Mouse (Mus musculus) stomach, embryonic 15.5 days (tissue): Measurements from ENCODE around the gene Afg3l1. TPM values are rescaled to one million over a fixed set of nuclear protein-coding genes. Genes with fewer than 3 reads are reported as not detected.
A peak's percentile ranks its signal among the peaks of the same experiment; 100 is the strongest.
"Not testable (repeated sequence)": the region's sequence is repeated elsewhere in the genome, so short reads cannot be mapped to it uniquely, and the experiment has no call there.

Experiments
- ATAC-seq: fragments of 200-750 bp; cut with Nextera tagmentation; 2 replicates; pipeline ENCODE4 v1.8.0; 2017; ENCODE audit warnings: low read depth, moderate number of reproducible peaks, moderate TSS enrichment; ENCODE audit not compliant: insufficient read depth, low FRiP score
- H3K27ac ChIP-seq: fragments of 300-500 bp; sonication (generic); 2 replicates; pipeline ENCODE4 v1.5.1; 2015; ENCODE audit warnings: mild to moderate bottlenecking, inconsistent platforms
- H3K27me3 ChIP-seq: fragments of 300-500 bp; sonication (generic); replicated peaks from 2 replicates; pipeline ENCODE4 v1.6.1; 2015; ENCODE audit warnings: inconsistent platforms
- H3K36me3 ChIP-seq: fragments of 300-500 bp; sonication (generic); 2 replicates; pipeline ENCODE4 v1.6.1; 2015; ENCODE audit warnings: inconsistent platforms
- H3K4me1 ChIP-seq: fragments of 300-500 bp; sonication (generic); 2 replicates; pipeline ENCODE4 v1.6.1; 2015; ENCODE audit warnings: inconsistent platforms
- H3K4me2 ChIP-seq: fragments of 300-500 bp; sonication (generic); 2 replicates; pipeline ENCODE4 v1.6.1; 2015; ENCODE audit warnings: mild to moderate bottlenecking, inconsistent platforms
- H3K4me3 ChIP-seq: fragments of 300-500 bp; sonication (generic); replicated peaks from 2 replicates; pipeline ENCODE4 v1.5.1; 2015; ENCODE audit warnings: inconsistent platforms
- H3K9ac ChIP-seq: fragments of 300-500 bp; sonication (generic); 2 replicates; pipeline ENCODE4 v1.6.1; 2015; ENCODE audit warnings: inconsistent platforms
- H3K9me3 ChIP-seq: fragments of 300-500 bp; sonication (generic); 2 replicates; pipeline ENCODE4 v1.6.1; 2016; ENCODE audit warnings: inconsistent platforms
- WGBS: fragments of 180-500 bp; shearing (Covaris S2); methylation state at CpG from one replicate; pipeline ENCODE4 v1.1.7; 2015; 5-methylcytosine and 5-hydroxymethylcytosine counted together
- polyA plus RNA-seq: library from polyadenylated mRNA; unstranded; fragments of >200 nt; fragmentation: Nextera tagmentation; extraction: Ambion mirVana; gene quantifications from 2 replicates; pipeline ENCODE4 v1.2.1, GENCODE M21; 2015

Gene Afg3l1
- polyA plus RNA-seq, 1 experiment from 2014 or later: 46.8 TPM

DNA sequence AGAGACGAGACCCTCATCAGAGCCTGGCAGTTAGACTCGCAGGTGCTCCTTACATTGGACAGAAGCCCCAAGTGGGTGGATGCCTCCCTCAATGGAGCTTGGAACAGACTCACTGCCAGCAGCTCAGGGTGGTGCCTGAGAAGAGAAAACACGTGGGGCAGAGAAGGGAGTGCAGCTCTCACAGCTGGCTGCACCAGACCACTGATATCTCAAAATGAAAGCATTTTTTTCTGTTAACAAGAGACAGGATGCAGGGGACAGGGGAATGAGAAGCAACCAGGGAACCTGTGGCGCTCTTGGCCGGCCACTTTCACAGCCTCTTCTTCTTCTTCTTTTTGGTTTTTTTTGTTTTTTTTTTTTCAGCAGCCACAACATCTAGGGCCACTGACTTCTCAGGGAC, 3.2 kb upstream of the Afg3l1 start:
- WGBS: 62% methylated on average over 5 of the region's 5 CpGs

DNA sequence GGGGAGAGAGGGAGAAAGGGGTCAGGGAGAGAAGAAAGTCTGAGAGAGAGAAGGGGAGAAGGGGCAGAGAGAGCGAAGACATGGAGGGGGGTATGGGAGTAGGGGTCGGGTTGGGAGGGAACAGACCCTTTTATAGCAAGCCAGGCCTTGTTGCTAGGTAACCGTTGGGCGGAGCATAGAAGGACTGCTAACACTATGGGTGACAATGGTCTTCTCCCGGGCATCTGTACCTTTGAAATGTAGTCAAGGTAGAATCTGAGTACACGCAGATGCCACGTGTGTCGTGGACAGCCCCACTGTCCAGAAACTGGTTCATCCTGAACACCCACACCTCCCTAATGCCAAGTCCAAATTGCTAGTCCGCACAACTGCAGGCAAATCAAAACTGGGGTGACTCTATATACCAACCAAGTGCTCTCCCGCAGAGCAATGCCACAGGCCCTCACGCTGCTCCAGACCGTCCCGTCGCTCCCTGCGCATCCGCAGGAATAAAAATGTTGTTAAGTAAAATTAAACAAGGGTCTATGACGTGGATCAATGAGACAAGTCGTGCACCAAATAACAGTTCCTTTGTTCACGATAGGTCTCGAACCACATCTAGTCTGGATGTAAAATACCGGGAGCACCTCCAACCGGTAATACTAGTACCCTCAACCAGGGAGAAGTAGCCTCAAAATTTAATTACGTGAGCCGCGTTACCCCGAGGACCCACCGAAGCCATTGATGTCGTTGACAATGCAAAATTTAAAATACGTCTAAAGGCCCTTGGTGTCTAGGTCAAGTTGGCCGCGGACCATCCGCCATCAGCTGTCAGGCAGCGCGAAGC, 579 bp upstream of the Afg3l1 start:
- peaks cover 11% of the 10 kb centered on the region; the same call in 1 of the 2 replicates for H3K36me3 ChIP-seq
- ATAC-seq: 0 out of 2 replicates have a peak, but pooled peaks have one; percentile 14
- no peaks in the 10 kb centered on the region for H3K27me3 ChIP-seq
- peak overlapping the region; percentile 82 for H3K4me3 ChIP-seq
- H3K27ac ChIP-seq: peak overlapping the region; percentile 96; the same call in 1 of the 2 replicates
- H3K4me2 ChIP-seq: peak overlapping the region; percentile 83
- peak overlapping the region; percentile 35; the same call in 1 of the 2 replicates for H3K9ac ChIP-seq
- peaks cover 15% of the 10 kb centered on the region for H3K4me1 ChIP-seq
- no peaks in the 10 kb centered on the region for H3K9me3 ChIP-seq
- WGBS: 8% methylated on average over 33 of the region's 34 CpGs

More for the DNA sequence above, 3.2 kb upstream of the Afg3l1 start:
- ATAC-seq, H3K9ac ChIP-seq, H3K36me3 ChIP-seq, H3K4me3 ChIP-seq, H3K27ac ChIP-seq, H3K27me3 ChIP-seq, H3K4me2 ChIP-seq, H3K9me3 ChIP-seq: not testable (repeated sequence)
- H3K4me1 ChIP-seq: peaks cover 15% of the 10 kb centered on the region

DNA sequence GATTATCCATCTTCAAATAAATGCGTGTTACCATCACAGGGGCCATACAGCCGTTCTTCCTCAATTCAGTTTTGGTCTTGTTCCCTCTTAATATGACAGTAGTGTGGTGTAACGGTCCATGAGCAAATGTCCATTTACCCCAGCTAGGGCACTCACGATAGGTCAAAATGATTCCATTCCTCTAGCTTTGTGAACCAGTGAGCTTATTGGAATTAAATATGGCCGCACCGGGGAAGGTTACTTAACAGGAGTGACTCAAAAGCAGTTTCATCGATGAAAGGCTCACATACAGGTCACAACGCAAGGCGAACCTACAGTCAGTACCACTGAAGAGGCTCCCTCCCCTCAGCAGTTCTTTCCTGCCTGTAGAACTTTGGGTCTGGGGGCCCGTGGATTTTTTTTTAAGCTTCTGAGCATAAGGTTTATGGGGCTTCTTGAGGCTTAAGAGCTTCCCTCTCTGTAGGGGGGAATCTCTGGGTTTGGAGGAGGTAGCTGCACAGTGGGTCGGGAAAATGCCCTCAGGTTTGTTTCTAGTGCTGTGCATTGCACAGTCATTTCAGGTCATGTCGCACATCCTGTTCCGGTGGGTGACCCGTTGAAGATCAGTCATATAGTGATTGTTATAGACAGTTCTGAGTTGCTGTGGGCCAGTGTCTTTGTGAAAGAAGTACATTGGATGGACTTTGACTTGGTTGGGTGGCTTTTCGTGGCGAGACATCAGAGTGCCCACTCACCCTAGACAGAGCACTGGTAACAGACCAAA, 934 bp downstream of the Afg3l1 start:
- H3K4me3 ChIP-seq: peak overlapping the region; percentile 82
- ATAC-seq: no peak

DNA sequence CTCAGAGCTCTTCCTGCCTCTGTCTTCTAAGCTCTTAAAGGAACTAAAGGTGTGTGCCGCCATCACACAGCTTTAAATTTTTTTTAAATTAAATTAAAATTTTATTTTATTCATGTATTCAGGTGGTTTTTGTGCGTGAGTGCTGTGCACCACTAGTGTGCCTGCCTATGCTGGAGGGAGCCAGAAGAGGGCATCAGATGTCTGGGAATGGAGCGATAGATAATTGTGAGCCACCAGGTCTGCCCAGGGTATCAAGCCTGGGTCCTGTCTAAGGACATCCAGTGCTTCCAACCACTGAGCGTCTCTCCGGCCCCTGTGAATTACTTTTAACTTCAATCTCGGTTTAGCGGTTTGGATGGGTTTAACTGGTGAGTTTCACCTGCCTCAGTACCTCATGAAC, 4.9 kb downstream of the Afg3l1 start:
- no peaks in the 10 kb centered on the region for H3K27me3 ChIP-seq
- no peak for ATAC-seq
- H3K9ac ChIP-seq: no peak overlapping the region
- H3K36me3 ChIP-seq: peaks cover 46% of the 10 kb centered on the region
- no peak overlapping the region for H3K27ac ChIP-seq
- no peak overlapping the region for H3K4me3 ChIP-seq
- H3K4me1 ChIP-seq: peaks cover 10% of the 10 kb centered on the region; the same call in 1 of the 2 replicates
- H3K4me2 ChIP-seq: no peak overlapping the region
- no peaks in the 10 kb centered on the region for H3K9me3 ChIP-seq
- WGBS: 86% methylated on average over 7 of the region's 7 CpGs

More for the DNA sequence above, 934 bp downstream of the Afg3l1 start:
- Histone ChIP-seq H3K4me1 (peaks cover 15% of the 10 kb centered on the region), H3K27ac (peak overlapping the region; percentile 96; the same call in 1 of the 2 replicates), H3K27me3 (no peaks in the 10 kb centered on the region), H3K4me2 (peak overlapping the region; percentile 83), H3K9ac (peak overlapping the region; percentile 67), H3K9me3 (no peaks in the 10 kb centered on the region), H3K36me3 (peaks cover 17% of the 10 kb centered on the region)
- 36% methylated on average over 16 of the region's 16 CpGs for WGBS

DNA sequence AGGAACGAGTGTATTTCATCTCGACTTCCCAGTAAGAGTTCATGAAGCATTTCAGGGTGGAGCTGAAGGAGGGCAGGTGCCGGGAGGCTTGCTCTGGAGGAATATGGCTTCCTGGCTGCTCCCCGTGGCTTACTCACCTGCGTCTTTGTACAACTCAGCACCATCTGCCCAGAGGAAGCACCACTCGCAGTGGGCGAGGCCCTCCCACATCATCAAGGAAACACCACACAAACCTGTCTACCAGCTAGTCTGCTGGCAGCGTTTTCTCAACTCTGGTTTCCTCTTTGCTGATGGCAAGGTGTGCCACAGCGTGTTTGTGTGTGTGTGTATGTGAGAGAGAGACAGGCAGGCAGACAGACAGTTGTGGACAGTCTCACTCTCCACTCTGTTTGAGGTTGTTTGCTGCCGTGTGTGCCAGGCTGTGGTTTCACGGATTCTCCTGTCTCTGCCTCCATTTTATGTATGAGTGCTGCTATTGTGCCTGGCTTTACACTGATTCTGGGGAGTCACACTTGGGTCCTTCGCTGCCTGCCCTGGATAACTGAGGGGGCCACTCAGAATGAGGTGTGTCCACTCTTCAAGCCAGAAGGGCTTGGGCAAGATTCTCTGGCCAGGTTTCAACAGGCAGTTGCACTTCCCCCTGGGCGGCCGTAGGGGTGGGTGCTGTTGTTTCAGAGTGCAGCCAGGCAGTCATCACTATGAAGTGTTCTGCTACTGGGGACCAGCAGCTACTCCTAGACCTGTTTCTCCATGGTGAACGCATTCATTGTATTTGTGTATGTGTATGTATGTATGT, 13.8 kb downstream of the Afg3l1 start:
- no peak overlapping the region for H3K4me3 ChIP-seq
- H3K4me2 ChIP-seq: no peak overlapping the region
- peaks cover 77% of the 10 kb centered on the region for H3K36me3 ChIP-seq
- H3K4me1 ChIP-seq: no peaks in the 10 kb centered on the region
- no peak overlapping the region for H3K27ac ChIP-seq
- no peaks in the 10 kb centered on the region for H3K27me3 ChIP-seq
- WGBS: 88% methylated on average over 15 of the region's 15 CpGs
- H3K9me3 ChIP-seq: no peaks in the 10 kb centered on the region
- H3K9ac ChIP-seq: no peak overlapping the region
- ATAC-seq: no peak

DNA sequence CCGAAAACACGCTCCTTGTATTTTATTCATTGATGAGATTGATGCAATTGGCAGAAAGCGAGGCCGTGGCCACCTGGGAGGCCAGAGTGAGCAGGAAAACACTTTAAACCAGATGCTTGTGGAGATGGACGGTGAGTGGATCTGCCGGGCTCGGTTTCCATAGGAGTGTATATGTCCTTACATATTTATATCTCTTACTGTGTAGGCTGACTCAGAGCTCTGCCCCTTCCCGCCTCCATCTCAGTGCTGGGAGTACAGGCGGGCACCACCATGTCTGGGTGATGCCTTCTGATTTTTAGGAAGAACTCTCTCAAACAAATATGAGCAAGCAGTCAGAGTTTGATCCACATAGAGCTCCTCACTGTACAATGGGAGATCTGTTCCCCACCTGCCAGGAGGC, 15.2 kb downstream of the Afg3l1 start:
- no peak overlapping the region for H3K9ac ChIP-seq
- H3K36me3 ChIP-seq: peaks cover 73% of the 10 kb centered on the region
- no peak overlapping the region for H3K4me3 ChIP-seq
- H3K27me3 ChIP-seq: no peaks in the 10 kb centered on the region
- H3K9me3 ChIP-seq: no peaks in the 10 kb centered on the region
- H3K4me1 ChIP-seq: no peaks in the 10 kb centered on the region
- no peak overlapping the region for H3K4me2 ChIP-seq
- 97% methylated on average over 9 of the region's 9 CpGs for WGBS
- ATAC-seq: no peak
- H3K27ac ChIP-seq: no peak overlapping the region

DNA sequence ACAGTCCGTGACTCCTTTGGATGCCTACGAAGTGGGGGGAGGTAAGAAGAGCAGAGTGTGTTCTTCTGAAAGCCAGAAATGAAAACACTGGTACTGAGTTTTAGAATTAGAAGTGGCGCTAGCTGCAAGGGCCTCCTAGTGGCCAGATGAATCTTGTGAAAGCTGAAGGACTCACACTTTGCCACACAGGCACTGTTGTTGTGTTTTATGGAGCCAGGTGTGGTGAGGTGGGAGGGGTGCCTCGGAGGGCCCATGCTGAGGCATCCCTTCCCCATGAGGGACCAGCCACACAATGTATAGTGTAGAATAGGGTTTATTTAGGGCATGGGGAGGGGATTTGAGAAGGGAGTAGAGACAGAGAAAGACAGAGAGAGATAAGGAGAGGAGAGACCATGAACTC, 20.0 kb downstream of the Afg3l1 start:
- Histone ChIP-seq H3K4me1 (no peaks in the 10 kb centered on the region), H3K36me3 (peaks cover 76% of the 10 kb centered on the region), H3K9me3 (no peaks in the 10 kb centered on the region), H3K27ac (no peak overlapping the region), H3K4me2 (no peak overlapping the region), H3K9ac (no peak overlapping the region), H3K27me3 (no peaks in the 10 kb centered on the region), H3K4me3 (no peak overlapping the region)
- WGBS: 85% methylated on average over 4 of the region's 4 CpGs
- no peak for ATAC-seq

DNA sequence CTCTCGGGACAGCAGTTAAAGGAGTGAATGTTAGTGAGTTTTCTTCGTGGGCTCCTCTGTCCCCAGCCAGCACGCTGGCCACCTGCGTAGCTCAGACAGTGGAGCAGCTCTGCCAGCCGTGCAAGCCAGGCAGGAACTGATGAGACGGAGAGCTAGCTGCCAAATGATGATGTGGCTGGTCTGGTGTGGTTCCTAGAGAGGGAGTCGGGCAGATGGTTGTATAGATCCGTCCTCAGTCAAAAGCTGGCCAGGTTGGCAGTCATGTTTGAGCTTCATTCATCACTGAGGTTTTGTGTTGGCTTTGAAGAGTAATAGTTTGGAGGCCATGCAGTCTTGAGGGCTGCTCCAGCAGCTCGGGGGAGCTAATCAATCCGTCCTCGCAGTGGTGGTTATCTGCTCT, 21.3 kb downstream of the Afg3l1 start:
- Histone ChIP-seq H3K9me3 (no peaks in the 10 kb centered on the region), H3K36me3 (peaks cover 76% of the 10 kb centered on the region), H3K9ac (no peak overlapping the region), H3K4me1 (no peaks in the 10 kb centered on the region), H3K27me3 (no peaks in the 10 kb centered on the region), H3K4me2 (no peak overlapping the region), H3K27ac (no peak overlapping the region), H3K4me3 (no peak overlapping the region)
- 85% methylated on average over 11 of the region's 11 CpGs for WGBS
- ATAC-seq: no peak

DNA sequence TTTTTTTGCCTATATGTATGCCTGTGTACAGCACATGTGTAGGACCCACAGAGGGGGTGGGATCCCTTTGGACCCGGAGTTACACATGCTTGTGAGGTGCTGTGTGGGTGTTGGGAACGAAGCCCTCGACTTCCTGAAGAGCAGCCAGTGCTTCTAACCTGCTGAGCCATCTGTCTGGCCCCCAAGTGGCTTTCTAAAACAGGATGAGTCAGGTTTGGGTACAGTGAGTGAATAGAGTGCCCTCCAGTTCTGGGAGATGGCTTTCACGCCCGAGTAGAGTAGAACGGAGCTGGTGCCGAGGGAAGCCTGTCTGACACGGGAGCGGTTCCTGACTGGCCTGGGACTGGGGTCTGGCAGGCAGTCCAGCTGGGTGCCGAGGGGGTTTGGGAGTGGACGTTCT, 21.9 kb downstream of the Afg3l1 start:
- 90% methylated on average over 11 of the region's 11 CpGs for WGBS
- Histone ChIP-seq H3K9ac (no peak overlapping the region), H3K4me1 (no peaks in the 10 kb centered on the region), H3K9me3 (no peaks in the 10 kb centered on the region), H3K27me3 (no peaks in the 10 kb centered on the region), H3K4me2 (no peak overlapping the region), H3K27ac (no peak overlapping the region), H3K4me3 (no peak overlapping the region), H3K36me3 (peaks cover 75% of the 10 kb centered on the region)
- no peak for ATAC-seq

DNA sequence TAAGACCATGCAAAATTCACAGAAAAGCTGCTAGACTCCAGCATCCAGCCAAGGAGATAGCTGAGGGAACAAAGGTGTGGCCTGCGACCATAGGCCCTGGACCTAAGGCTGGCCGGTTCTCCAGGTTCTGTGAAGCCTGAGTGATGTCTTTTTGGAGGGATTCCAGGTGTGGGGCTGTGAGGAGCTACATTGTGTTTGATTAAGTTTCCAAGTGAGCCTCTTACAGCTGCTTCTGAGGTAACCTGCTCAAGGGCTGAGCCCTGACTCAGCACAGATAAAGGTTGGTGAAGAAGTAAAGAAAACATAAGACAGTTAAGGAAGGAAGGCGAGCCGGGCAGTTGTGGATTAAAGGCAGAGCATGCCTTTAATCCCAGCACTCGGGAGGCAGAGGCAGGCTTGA, 24.5 kb downstream of the Afg3l1 start:
- Histone ChIP-seq H3K27ac (no peak overlapping the region), H3K36me3 (peaks cover 66% of the 10 kb centered on the region), H3K4me2 (no peak overlapping the region), H3K9ac (no peak overlapping the region), H3K27me3 (no peaks in the 10 kb centered on the region), H3K4me3 (no peak overlapping the region), H3K4me1 (no peaks in the 10 kb centered on the region), H3K9me3 (no peaks in the 10 kb centered on the region)
- 94% methylated on average over 5 of the region's 5 CpGs for WGBS
- no peak for ATAC-seq

DNA sequence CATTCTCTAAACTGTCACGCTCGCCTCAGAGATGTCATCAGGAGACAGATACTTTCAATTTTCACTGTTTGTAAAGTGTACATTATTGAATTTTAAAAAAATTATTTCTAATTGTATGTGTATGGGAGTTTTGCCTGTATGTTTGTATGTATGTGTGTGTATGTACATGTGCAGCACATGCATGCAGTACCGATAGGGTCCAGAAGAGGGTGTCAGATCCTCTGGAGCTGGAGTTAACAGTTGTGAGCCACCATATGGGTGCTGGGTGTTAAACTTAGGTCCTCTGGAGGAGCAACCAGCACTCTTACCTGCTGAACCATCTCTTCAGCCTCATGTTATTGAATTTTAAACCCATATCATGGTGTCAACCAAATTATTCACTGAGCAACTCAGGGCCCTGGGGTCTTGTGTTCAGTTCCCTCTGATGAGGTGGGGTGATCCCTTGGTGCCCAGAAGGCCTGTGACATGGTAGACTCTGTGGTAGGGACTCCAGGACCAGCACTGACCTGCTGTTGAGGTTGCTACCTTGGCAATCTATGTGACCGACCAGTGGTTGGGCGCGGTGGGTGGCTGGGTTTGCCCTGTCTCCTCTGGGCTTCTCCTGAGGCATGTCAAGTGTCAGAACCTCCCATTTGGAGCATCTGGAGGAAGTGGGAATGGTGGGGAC, 26.2 kb downstream of the Afg3l1 start:
- H3K27ac ChIP-seq: no peak overlapping the region

More for the DNA sequence above, 26.2 kb downstream of the Afg3l1 start:
- WGBS: 95% methylated on average over 6 of the region's 6 CpGs
- Histone ChIP-seq H3K4me2 (no peak overlapping the region), H3K4me3 (no peak overlapping the region), H3K9ac (no peak overlapping the region), H3K27me3 (no peaks in the 10 kb centered on the region), H3K9me3 (no peaks in the 10 kb centered on the region), H3K4me1 (no peaks in the 10 kb centered on the region), H3K36me3 (peaks cover 65% of the 10 kb centered on the region)
- ATAC-seq: no peak
